Mouse (Mus musculus) spleen, postnatal 36 days (tissue): ENCODE data around the gene Gm45062.

Experiments used
- DNase-seq, 2 experiments: peaks; one replicate each; pipeline ENCODE4 v3.0.0; 2022; ENCODE audit warnings: low spot score in 2 of 2, mixed read lengths in 1 of 2

Gm45062 gene

GRCm38 (mm10) chr6:8368198-8368864 is 109.1 kb downstream of the Gm45062 start:
- DNase-seq = no peak

- no peak for DNase-seq
These were observed 111.4 kb downstream of the Gm45062 start for GRCm38 (mm10) chr6:8370624-8371023.

GRCm38 (mm10) chr6:8373051-8373450 is 113.8 kb downstream of the Gm45062 start:
- no peak for DNase-seq

- DNase-seq = no peak
These were observed 114.6 kb downstream of the Gm45062 start for GRCm38 (mm10) chr6:8373851-8374250.

GRCm38 (mm10) chr6:8374290-8374689 is 115.0 kb downstream of the Gm45062 start:
- DNase-seq = no peak

- DNase-seq = no peak
These were observed 115.5 kb downstream of the Gm45062 start for GRCm38 (mm10) chr6:8374712-8375111.

GRCm38 (mm10) chr6:8376351-8376750 is 117.1 kb downstream of the Gm45062 start:
- no peak for DNase-seq

- DNase-seq = no peak
These were observed 118.4 kb downstream of the Gm45062 start for GRCm38 (mm10) chr6:8377667-8378066.

GRCm38 (mm10) chr6:8389307-8389706 is 130.1 kb downstream of the Gm45062 start:
- peak; percentile 17 to 43 for DNase-seq

- DNase-seq = no peak
These were observed 131.0 kb downstream of the Gm45062 start for GRCm38 (mm10) chr6:8390296-8390695.

- DNase-seq = no peak
These were observed 131.7 kb downstream of the Gm45062 start for GRCm38 (mm10) chr6:8390935-8391334.

- no peak for DNase-seq
These were observed 133.8 kb downstream of the Gm45062 start for GRCm38 (mm10) chr6:8393029-8393428.

- no peak for DNase-seq
These were observed 134.8 kb downstream of the Gm45062 start for GRCm38 (mm10) chr6:8394044-8394443.

- no peak for DNase-seq
These were observed 135.8 kb downstream of the Gm45062 start for GRCm38 (mm10) chr6:8395061-8395460.

GRCm38 (mm10) chr6:8397252-8397651 is 138.0 kb downstream of the Gm45062 start:
- DNase-seq = no peak

- DNase-seq = no peak
These were observed 140.5 kb downstream of the Gm45062 start for GRCm38 (mm10) chr6:8399710-8400109.

- DNase-seq = no peak
These were observed 143.9 kb downstream of the Gm45062 start for GRCm38 (mm10) chr6:8403127-8403526.

- no peak for DNase-seq
These were observed 146.6 kb downstream of the Gm45062 start for GRCm38 (mm10) chr6:8405844-8406243.

- no peak for DNase-seq
These were observed 149.1 kb downstream of the Gm45062 start for GRCm38 (mm10) chr6:8408332-8408731.

- no peak for DNase-seq
These were observed 150.6 kb downstream of the Gm45062 start for GRCm38 (mm10) chr6:8409865-8410264.

GRCm38 (mm10) chr6:8412845-8413598 is 153.8 kb downstream of the Gm45062 start:
- DNase-seq = no peak

- DNase-seq = no peak
These were observed 154.8 kb downstream of the Gm45062 start for GRCm38 (mm10) chr6:8414020-8414419.

GRCm38 (mm10) chr6:8415823-8416222 is 156.6 kb downstream of the Gm45062 start:
- no peak for DNase-seq
